Mouse (Mus musculus) ovary, postnatal 10 days (tissue): ENCODE results near the gene Myo7a.

ENCODE experiments used
- DNase-seq: peaks from one replicate; pipeline ENCODE4 v3.0.0; 2022; ENCODE audit warnings: low spot score

Myo7a gene

GRCm38 (mm10) chr7:98119179-98119960 is at the start of gene Myo7a:
Gene Myo7a (minus strand): TSS chr7:98119524.
- DNase-seq = no peak

- no peak for DNase-seq
These were observed 45.7 kb upstream of the Myo7a start for GRCm38 (mm10) chr7:98164999-98165528.

GRCm38 (mm10) chr7:98164382-98164998 is 45.2 kb upstream of the Myo7a start:
- DNase-seq = no peak

GRCm38 (mm10) chr7:98163700-98164099 is 44.4 kb upstream of the Myo7a start:
- no peak for DNase-seq

- DNase-seq = no peak
These were observed 42.9 kb upstream of the Myo7a start for GRCm38 (mm10) chr7:98162239-98162638.

GRCm38 (mm10) chr7:98160041-98160740 is 40.9 kb upstream of the Myo7a start:
- DNase-seq = no peak

- DNase-seq = no peak
These were observed 39.2 kb upstream of the Myo7a start for GRCm38 (mm10) chr7:98158481-98158880.

GRCm38 (mm10) chr7:98157636-98158332 is 38.5 kb upstream of the Myo7a start:
- no peak for DNase-seq

GRCm38 (mm10) chr7:98156280-98156665 is 36.9 kb upstream of the Myo7a start:
- DNase-seq = no peak

GRCm38 (mm10) chr7:98155546-98156279 is 36.4 kb upstream of the Myo7a start:
- no peak for DNase-seq

- no peak for DNase-seq
These were observed 34.6 kb upstream of the Myo7a start for GRCm38 (mm10) chr7:98153892-98154291.

GRCm38 (mm10) chr7:98153345-98153744 is 34.0 kb upstream of the Myo7a start:
- DNase-seq = no peak

- DNase-seq = no peak
These were observed 33.1 kb upstream of the Myo7a start for GRCm38 (mm10) chr7:98152400-98152799.

- no peak for DNase-seq
These were observed 31.2 kb upstream of the Myo7a start for GRCm38 (mm10) chr7:98150525-98150924.

GRCm38 (mm10) chr7:98149802-98150201 is 30.5 kb upstream of the Myo7a start:
- no peak for DNase-seq

GRCm38 (mm10) chr7:98148721-98149407 is 29.5 kb upstream of the Myo7a start:
- DNase-seq = no peak

- DNase-seq = no peak
These were observed 28.4 kb upstream of the Myo7a start for GRCm38 (mm10) chr7:98147766-98148165.

GRCm38 (mm10) chr7:98146447-98146845 is 27.1 kb upstream of the Myo7a start:
- no peak for DNase-seq

GRCm38 (mm10) chr7:98145842-98146446 is 26.6 kb upstream of the Myo7a start:
- no peak for DNase-seq

- DNase-seq = no peak
These were observed 26.1 kb upstream of the Myo7a start, which contains the start of gene Omp for GRCm38 (mm10) chr7:98145402-98145801. Gene Omp (minus strand): TSS chr7:98145502.
